Mouse (Mus musculus) E14TG2a.4 (cell line): Measurements from ENCODE around the gene Slc4a3.

Experiments used
- CTCF ChIP-seq: conservative IDR thresholded peaks from 2 replicates; pipeline ENCODE4 v1.5.1; 2014; ENCODE audit warnings: low read length
- POU5F1 ChIP-seq: IDR thresholded peaks from 2 replicates; pipeline ENCODE4 v1.6.1; 2014; ENCODE audit warnings: low read length, borderline replicate concordance

DNA sequence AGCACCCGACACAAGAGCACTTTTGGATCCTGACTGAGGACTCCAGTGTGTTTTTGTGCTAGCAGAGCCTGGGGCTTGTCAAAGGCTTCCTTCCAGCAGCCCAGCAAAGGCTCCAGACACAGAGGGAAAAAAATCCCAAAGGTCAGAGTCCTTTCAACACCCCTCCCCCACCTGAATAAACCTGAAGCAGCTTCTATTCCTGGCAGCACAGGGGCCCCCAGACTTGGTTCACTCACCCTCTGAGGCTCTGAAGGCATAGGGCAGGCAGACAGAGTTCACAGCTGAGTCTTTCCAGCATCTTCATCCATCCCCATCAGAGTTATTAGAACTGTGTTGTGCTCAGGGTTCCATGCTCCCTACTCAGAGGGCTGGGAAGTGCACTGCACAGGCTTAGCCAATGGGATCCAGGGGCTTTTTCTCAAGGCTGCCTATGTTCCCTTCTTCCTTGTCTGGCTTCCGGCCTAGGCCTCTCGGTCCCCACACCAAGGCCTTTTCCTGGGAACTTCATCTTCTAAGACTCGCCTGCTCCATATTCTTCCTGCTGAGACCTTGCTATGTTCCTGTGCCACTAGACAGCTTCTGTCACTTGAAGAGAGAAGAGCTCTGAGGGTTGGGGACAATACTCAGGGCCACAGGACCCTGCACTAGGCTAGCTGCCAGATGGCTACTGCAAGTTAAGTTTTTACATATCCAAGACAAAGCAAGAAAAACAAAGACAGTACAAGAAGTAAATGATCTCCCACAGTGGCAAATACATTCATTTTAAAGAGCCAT is 34.4 kb upstream of the Slc4a3 start:
- TF ChIP-seq CTCF (no peak), POU5F1 (no peak)
